Mouse (Mus musculus) liver, embryonic 14.5 days (tissue): ENCODE results near the gene Sugp1. TPM values are rescaled to one million over a fixed set of nuclear protein-coding genes. Genes with fewer than 3 reads are reported as not detected.

Experiments used
- ATAC-seq: fragments of 200-750 bp; cut with Nextera tagmentation; 2 replicates; pipeline ENCODE4 v1.8.0; 2017; ENCODE audit warnings: moderate number of reproducible peaks, mild to moderate bottlenecking, moderate library complexity; ENCODE audit not compliant: insufficient read depth
- DNase-seq, 3 experiments: peaks; one replicate each; pipeline ENCODE4 v3.0.0-alpha.2; 2012 to 2013; ENCODE audit warnings: low read depth in 3 of 3, low spot score in 3 of 3
- H3K27ac ChIP-seq: fragments of 300-500 bp; sonication (generic); 2 replicates; pipeline ENCODE4 v1.5.1; 2014; ENCODE audit warnings: moderate library complexity, mild to moderate bottlenecking, control low read depth, inconsistent platforms
- H3K27me3 ChIP-seq: fragments of 300-500 bp; sonication (generic); 2 replicates; pipeline ENCODE4 v1.6.1; 2014; ENCODE audit warnings: mild to moderate bottlenecking, low read length, moderate library complexity; ENCODE audit not compliant: control insufficient read depth, insufficient read depth
- H3K36me3 ChIP-seq: fragments of 300-500 bp; sonication (generic); replicated peaks from 2 replicates; pipeline ENCODE4 v1.6.1; 2014; ENCODE audit warnings: low read depth; ENCODE audit not compliant: control insufficient read depth, insufficient read depth
- H3K4me1 ChIP-seq, 2 experiments: fragments of 200-500 bp in 1 of 2; fragments of 300-500 bp in 1 of 2; sonication (generic) in 1 of 2; replicated peaks; 2 replicates each; pipeline ENCODE4 v1.6.1; 2012 to 2014; ENCODE audit warnings: antibody characterized with exemption in 1 of 2, inconsistent platforms in 1 of 2, low read length in 1 of 2; ENCODE audit not compliant: control insufficient read depth in 2 of 2, insufficient read depth in 2 of 2
- H3K4me2 ChIP-seq: fragments of 300-500 bp; sonication (generic); 2 replicates; pipeline ENCODE4 v1.6.1; 2014; ENCODE audit warnings: low read depth, mild to moderate bottlenecking, control low read depth, moderate library complexity
- H3K4me3 ChIP-seq, 2 experiments: fragments of 200-500 bp in 1 of 2; fragments of 300-500 bp in 1 of 2; sonication (generic) in 1 of 2; 2 replicates each; pipeline ENCODE4 v1.5.1; 2012 to 2014; ENCODE audit warnings: low read depth in 2 of 2, low read length in 2 of 2, mild to moderate bottlenecking in 2 of 2, control low read depth in 1 of 2, inconsistent platforms in 1 of 2, moderate library complexity in 1 of 2; ENCODE audit not compliant: insufficient read depth in 1 of 2
- H3K9ac ChIP-seq: fragments of 300-500 bp; sonication (generic); replicated peaks from 2 replicates; pipeline ENCODE4 v1.6.1; 2014; ENCODE audit warnings: mild to moderate bottlenecking, control low read depth, moderate library complexity
- H3K9me3 ChIP-seq: fragments of 300-500 bp; sonication (generic); 2 replicates; pipeline ENCODE4 v1.6.1; 2016; ENCODE audit warnings: low read length, mixed read lengths; ENCODE audit not compliant: control insufficient read depth
- CTCF ChIP-seq: IDR thresholded peaks from 2 replicates; pipeline ENCODE4 v1.5.1; 2016; ENCODE audit warnings: antibody characterized with exemption, low read depth, control low read depth
- EP300 ChIP-seq: IDR thresholded peaks from 2 replicates; pipeline ENCODE4 v1.6.1; 2016; ENCODE audit warnings: antibody characterized with exemption, low read depth
- WGBS: fragments of 180-500 bp; shearing (Covaris S2); extraction: QIAGEN DNeasy Blood & Tissue Kit; methylation state at CpG from one replicate; pipeline ENCODE4 v1.1.7; 2014; ENCODE audit not compliant: insufficient replicate concordance; 5-methylcytosine and 5-hydroxymethylcytosine counted together
- polyA plus RNA-seq, 2 experiments: library from polyadenylated mRNA; depleted of rRNA in 1 of 2; stranded (reverse) in 1 of 2; unstranded in 1 of 2; fragments of >200 nt; fragmentation: Nextera tagmentation in 1 of 2; extraction: Ambion mirVana in 1 of 2; gene quantifications; 2 replicates each; pipeline versions ENCODE4 v1.2.1 to v1.2.3; 2012 to 2014

Sugp1 gene
- polyA plus RNA-seq, 2 experiments: 6.2 to 8.8 TPM

- WGBS: 76% methylated on average over 1 of the region's 1 CpGs
Measured at GRCm38 (mm10) chr8:70057721-70058120, 15.1 kb downstream of the Sugp1 start.

GRCm38 (mm10) chr8:70071836-70072440 is 29.3 kb downstream of the Sugp1 start:
- ATAC-seq (no peak), DNase-seq (no peak)
- 75% methylated on average over 2 of the region's 2 CpGs for WGBS
- Histone ChIP-seq H3K4me3 (no peak overlapping the region), H3K4me2 (no peak overlapping the region; the same call in 1 of the 2 replicates), H3K9me3 (no peaks in the 10 kb centered on the region), H3K27ac (no peak overlapping the region), H3K9ac (no peak overlapping the region), H3K27me3 (no peaks in the 10 kb centered on the region), H3K36me3 (no peaks in the 10 kb centered on the region; the same call in none of the 2 replicates), H3K4me1 (peaks cover 0 to 12% of the 10 kb centered on the region in 2 experiments; a peak in 2 of 4 replicates)
- TF ChIP-seq EP300 (no peak), CTCF (no peak)

More at GRCm38 (mm10) chr8:70057721-70058120, 15.1 kb downstream of the Sugp1 start:
- Histone ChIP-seq H3K4me2 (no peak overlapping the region), H3K9me3 (no peaks in the 10 kb centered on the region), H3K27me3 (no peaks in the 10 kb centered on the region), H3K27ac (no peak overlapping the region), H3K4me3 (no peak overlapping the region), H3K36me3 (peaks cover 41% of the 10 kb centered on the region), H3K4me1 (no peaks in the 10 kb centered on the region), H3K9ac (no peak overlapping the region)
- DNase-seq (no peak), ATAC-seq (no peak)
- TF ChIP-seq EP300: no peak
- TF ChIP-seq CTCF: no peak

GRCm38 (mm10) chr8:70072441-70073069 is 29.9 kb downstream of the Sugp1 start, which contains the start of gene Tm6sf2:
Tm6sf2 (plus strand) TSS chr8:70072924.
- 8% methylated on average over 23 of the region's 27 CpGs for WGBS
- Histone ChIP-seq H3K36me3 (no peaks in the 10 kb centered on the region; the same call in none of the 2 replicates), H3K27ac (no peak within 1 kb of the TSS), H3K9ac (no peak within 1 kb of the TSS), H3K4me2 (peak within 1 kb of the TSS; percentile 55), H3K4me3 (peak within 1 kb of the TSS; percentile 6 to 23; a peak in 3 of 4 replicates), H3K27me3 (no peaks in the 10 kb centered on the region), H3K9me3 (no peaks in the 10 kb centered on the region), H3K4me1 (peaks cover 0 to 12% of the 10 kb centered on the region in 2 experiments; a peak in 2 of 4 replicates)
- peak; percentile 15 to 30 (median 16) for DNase-seq
- peak; percentile 74 for ATAC-seq
- TF ChIP-seq EP300 (no peak), CTCF (no peak)

GRCm38 (mm10) chr8:70073120-70073519 is 30.5 kb downstream of the Sugp1 start:
- ATAC-seq: no peak
- Histone ChIP-seq H3K27me3 (no peaks in the 10 kb centered on the region), H3K4me3 (peak overlapping the region; percentile 6 to 23; a peak in 3 of 4 replicates), H3K4me1 (peaks cover 0 to 12% of the 10 kb centered on the region in 2 experiments; a peak in 2 of 4 replicates), H3K36me3 (no peaks in the 10 kb centered on the region; the same call in none of the 2 replicates), H3K4me2 (peak overlapping the region; percentile 55), H3K27ac (no peak overlapping the region), H3K9me3 (no peaks in the 10 kb centered on the region), H3K9ac (no peak overlapping the region)
- 49% methylated on average over 8 of the region's 8 CpGs for WGBS
- TF ChIP-seq CTCF: no peak
- no peak for TF ChIP-seq EP300
- no peak for DNase-seq

- Histone ChIP-seq H3K4me1 (peaks cover 0 to 12% of the 10 kb centered on the region in 2 experiments; a peak in 2 of 4 replicates), H3K27ac (no peak overlapping the region), H3K4me2 (no peak overlapping the region), H3K9me3 (no peaks in the 10 kb centered on the region), H3K36me3 (no peaks in the 10 kb centered on the region; the same call in none of the 2 replicates), H3K4me3 (no peak overlapping the region), H3K9ac (no peak overlapping the region), H3K27me3 (no peaks in the 10 kb centered on the region)
- no peak for ATAC-seq
- TF ChIP-seq CTCF: no peak
- no peak for TF ChIP-seq EP300
- WGBS: 2% methylated on average over 1 of the region's 1 CpGs
- no peak for DNase-seq
Measured at GRCm38 (mm10) chr8:70073682-70074081, 31.1 kb downstream of the Sugp1 start.
